Mouse (Mus musculus) regulatory T cell (primary cell): ENCODE data around the gene Fgfr2.

Experiments
- in situ Hi-C: fragments of 300-600 bp; cut with MboI, MseI; formaldehyde crosslinking; loops from one replicate; pipeline ENCODE4 v1.15.1; 2025; ENCODE audit warnings: high pct_unique_total_duplicates

Gene Fgfr2

DNA sequence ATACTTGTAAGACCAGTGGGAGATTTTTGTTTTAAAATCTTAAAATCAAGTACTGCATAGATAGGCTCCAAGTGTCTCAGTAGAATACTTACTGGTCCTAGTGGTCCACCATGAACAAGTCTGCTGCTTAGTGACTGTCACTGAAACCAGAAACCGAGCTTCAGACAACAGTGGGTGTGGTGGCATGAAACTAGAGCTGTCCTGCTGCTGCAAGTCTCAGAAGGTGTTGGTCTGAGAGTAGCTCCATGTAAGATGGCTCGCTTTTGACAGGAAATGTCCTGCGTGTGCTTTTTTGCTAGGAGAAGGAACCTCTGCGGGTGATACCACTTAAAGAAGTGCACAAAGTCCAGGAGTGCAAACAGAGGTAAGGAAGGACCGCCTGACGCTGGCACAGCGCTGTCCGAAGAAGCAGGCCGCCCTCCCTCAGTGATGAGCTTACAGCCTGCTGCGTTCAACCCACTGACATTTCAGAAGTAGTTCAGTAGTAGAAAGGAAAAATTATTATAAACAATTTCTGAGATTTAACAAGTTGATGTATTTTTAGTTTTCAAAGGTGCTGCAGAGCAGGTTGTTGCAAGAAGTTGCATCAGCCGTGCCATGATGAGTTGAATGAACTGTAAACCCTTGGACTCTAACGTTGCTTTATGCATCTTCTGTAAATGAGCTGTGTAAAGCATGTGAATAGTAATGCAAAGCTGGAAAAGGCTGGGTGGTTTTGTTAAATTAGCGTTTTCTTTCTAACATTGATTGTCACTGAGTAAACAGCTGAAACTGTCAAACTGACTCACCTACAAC lies 2218.4 kb downstream of the Fgfr2 start:
- in situ Hi-C loops, result no loop called here

DNA sequence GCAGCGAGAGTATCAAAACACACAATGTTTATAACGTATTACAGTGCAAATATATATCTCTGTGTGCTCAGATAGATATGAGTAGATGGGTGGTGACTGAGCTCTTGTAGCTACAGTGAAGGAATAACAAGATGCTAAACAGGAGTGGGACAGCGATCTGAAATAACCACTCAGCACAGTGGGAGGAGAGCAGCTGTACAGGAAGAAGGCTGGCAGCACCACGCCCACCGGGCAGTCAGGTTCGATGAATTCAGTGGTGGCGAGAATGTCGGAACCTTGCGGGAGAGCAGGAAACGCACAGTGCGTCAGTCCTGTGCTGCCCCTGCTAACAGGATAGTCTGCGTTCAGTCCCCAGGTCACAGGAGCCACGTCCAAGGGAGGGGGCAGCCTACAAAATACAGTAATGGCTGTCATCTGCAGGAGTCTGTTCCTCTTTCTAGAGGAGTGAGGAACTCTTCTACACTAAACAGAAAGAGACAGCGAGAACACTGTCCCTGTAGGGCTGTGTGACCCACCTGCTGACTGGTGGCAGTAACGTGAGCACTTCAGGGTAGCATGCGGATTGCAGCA lies 2219.6 kb downstream of the Fgfr2 start:
- in situ Hi-C loops, result no loop called here

DNA sequence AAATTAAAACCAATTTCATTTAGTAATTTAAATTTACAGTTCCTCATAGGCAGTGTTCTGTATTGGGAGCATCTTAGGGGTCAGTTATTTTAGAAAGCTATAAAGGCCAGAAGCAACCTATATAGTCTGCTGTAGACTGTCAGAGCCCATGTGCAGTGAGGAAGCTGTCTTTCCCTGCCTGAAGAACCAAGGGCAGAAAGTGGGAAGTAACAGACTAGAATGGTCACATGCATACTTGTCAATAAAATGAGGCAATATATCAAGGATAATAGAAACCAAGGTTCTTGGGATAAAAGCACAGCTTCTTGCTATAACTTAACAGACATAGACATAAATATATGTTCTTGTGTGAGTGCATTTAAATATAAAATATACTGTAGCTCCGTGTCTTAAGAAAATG lies 2220.2 kb downstream of the Fgfr2 start:
- in situ Hi-C loops, result no loop called here

DNA sequence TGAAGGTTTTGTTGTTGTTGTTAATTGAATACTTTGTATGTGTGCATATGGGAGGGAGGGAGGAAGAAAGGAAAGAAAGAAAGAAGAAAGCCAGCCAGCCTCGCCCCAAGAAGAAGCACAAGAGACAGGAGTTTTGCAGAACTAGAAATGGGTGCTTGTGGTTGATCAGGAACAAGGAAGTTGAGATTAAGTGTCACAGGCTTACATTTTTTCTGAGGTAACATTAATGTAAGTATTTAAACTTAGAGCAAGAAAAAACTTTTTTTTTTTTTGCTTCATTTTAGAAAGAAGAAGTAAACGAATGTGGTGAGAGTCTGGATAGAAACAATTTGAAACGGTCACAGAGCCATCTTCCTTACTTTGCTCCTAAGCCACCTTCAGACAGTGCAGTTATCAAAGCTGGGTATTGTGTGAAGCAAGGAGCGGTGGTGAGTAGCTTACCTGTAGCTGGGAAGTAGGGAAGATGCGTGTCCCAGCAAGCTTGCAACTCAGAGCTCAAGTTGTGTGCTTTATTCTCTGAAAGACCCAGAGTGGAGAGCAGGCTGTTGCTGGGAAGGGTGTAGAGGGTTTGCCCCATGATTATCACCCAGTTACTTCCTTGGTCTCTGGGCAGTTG lies 2222.8 kb downstream of the Fgfr2 start:
- in situ Hi-C loops, result no loop called here

DNA sequence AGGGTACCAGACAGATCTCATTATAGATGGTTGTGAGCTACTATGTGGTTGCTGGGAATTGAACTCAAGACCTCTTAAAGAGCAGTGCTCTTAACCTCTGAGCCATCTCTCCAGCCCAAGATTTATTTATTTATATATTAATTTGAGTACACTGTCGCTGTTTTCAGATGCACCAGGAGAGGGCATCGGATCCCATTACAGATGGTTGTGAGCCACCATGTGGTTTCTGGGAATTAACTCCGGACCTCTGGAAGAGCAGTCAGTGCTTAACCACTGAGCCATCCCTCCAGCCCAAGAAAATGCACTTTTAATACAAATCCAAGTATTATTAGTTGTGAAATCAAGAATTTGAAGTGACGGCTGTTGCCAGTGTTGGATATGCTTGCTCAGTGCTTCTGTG lies 2224.8 kb downstream of the Fgfr2 start:
- in situ Hi-C loops, result no loop called here

DNA sequence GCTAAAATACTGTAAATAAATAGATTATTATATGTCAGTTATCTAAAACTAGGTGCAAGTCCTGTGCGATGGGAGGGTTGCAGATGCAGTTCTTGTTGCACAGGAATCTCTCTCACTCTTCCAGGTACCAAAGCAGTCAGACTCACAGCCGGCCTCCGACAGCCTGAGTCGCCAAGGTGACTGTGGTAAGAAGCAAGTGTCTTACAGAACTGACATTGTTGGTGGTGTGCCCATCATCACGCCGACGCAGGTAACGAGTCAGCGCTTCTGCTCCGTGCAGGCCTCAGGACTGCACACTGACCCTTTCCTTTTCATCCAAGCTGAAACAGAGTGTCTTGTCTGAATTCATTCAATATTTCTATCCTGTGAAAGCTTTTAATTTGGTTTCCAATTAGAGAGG lies 2225.9 kb downstream of the Fgfr2 start:
- in situ Hi-C loops, result no loop called here

DNA sequence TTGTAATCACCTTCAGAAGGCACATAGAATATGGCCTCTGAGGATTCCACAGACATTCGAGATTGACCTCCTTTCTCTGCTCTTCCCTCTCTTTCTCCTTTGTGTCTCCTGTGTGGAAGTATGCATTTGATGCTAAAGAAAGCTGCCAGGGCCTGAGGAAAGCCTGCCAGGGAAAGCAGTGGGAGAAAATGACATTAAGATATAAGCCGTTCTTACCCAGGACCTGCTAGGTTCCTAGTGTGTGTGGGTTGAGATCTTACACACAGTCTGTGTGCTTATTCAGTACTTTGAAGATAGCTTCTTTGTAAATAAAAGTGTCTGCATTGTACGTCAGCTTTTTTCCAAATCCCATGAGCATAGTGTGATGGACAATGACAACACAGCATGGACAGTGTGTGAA lies 2227.1 kb downstream of the Fgfr2 start:
- in situ Hi-C loops, result no loop called here

DNA sequence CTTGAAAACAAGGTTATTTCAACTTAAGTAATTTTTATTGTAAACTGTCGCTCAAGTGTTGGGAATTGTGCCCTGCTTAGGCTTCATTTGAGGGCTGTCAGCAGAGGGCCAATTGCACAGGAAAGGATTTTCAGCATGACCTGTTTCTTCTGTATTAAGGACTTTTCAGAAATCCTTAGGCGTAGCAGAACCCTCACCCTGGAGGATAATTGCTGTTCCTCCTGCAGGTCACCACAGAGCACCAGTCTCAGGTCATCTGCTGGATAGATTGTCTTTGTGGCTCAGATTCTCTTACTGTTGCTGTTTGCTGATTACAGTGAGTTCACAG lies 2227.6 kb downstream of the Fgfr2 start:
- in situ Hi-C loops, result no loop called here

DNA sequence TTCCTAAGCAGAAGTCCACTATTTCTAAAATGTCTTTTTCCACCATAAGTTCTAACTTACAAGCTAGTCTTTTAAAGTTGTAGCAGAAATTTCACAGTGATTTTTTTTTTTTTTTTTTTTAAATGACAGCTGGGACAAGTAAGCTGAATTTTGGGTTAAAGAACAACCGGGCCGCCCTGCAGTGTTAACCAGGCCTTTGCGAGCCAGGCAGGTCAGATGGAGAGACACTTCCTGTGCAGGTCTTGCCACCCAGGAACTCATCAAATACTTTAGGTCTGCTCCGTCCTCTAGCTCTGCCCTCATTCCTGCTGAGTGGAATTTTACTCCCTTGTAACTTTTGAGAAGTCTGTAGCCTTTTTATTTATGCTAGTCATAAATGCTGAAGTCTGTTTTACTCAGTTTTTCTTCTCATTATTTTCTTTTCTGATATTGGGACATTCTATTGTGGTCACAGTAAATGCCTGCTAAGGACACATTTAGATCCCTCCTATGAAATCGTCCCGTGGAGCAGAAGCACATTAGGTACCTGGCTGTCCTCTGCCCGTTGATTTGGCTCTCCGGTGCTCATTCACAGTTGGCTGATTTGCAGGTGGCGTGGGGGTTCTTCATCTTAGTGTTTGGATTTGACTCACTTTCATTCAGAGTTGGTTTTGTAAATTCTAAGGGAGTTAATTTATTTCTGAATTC lies 2228.1 kb downstream of the Fgfr2 start:
- in situ Hi-C loops, result no loop called here

DNA sequence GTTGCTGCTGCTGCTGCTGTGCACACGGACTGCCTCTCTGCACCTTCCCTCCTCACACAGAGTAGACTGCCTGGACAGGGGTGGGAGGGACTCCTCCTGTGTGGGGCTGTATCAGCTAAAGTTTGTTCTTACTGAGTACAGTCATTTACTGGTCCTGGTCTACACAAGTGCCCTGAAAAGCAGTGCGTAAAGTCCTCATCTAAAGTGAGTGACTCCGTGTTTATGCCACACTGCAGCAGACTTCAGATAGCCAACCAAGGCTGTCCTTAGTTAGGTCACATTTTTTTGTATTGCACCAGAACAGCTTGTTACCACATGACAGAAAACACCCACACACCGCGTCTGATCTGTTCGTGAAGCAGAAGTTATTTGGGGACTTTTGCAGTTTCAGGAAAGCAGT lies 2230.2 kb downstream of the Fgfr2 start:
- in situ Hi-C loops, result no loop called here

DNA sequence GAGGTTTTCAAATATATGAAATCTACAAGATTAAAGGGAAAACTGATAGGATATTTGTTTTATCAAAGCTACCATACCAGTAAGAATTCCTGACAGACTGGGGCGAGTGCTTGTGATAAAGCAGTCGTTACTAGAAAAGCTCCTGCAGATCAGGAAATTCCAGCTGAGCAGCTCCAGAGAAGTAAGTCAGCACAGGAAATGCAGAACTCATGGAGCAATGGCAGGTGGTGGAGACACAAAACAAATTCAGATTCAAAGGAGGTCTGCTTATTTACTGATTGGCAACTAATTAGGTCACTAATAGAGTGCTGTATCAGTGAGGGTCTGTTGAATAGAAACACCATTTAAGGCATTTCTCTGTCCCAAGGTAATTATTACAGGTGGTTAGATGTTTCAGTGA lies 2232.3 kb downstream of the Fgfr2 start:
- in situ Hi-C loops, result no loop called here

DNA sequence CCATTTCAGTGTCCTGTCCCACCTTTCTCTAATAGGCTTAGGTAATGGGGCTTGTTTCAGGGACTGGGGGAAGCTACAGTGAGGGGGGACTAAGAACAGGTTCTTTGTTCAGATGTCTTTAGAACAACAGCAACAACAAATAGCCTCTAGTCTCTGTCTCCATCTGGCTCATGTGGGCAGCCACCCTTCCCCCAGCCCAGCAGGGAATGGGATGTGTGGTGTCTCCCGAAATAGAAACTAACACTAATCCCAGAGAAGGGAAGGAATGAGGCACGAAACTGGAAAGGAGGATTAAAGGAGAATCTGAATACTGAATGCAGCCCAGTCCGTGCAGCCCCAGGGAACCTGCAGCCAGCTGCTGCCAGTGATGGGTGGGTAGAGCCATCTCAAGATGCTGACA lies 2235.2 kb downstream of the Fgfr2 start:
- in situ Hi-C loops, result no loop called here

DNA sequence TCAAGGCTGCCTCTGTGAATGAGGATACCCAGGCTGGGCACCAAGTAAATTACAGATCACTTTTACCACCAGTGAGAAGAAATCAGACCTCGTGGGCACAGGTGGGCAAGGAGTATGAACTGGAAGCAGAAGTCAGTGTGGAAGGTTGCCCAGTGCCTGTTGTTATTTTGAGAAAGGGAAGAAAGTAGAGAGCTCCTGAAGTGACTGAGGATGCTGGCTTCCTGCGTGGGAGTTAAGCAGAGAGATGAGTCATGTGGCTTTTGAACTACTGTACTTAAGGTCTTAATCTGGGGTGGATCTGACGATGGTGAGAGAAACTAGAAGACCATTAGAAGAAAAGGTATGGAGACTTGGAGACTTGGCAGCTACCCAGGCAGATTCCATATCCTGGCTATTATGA lies 2236.9 kb downstream of the Fgfr2 start:
- in situ Hi-C loops, result no loop called here

DNA sequence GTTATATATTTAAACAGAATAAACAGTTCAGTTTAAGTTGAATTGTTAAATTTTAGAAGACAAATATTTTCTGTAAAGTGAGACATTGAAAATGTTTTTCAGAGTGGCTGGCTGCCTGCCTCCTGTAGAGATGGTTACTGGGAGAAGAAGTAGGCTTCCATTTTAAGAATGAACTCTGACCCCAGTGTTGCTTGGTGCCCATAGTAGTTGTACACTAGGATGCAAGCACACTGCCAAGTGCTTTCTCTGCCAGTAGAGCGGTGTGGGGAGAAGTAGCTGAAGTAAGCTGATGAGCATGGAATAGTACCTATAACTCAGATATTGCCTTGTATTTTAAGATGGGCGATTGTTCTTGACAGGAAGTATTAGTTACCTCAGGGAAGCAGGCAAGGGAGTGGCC lies 2239.0 kb downstream of the Fgfr2 start:
- in situ Hi-C loops, result no loop called here

DNA sequence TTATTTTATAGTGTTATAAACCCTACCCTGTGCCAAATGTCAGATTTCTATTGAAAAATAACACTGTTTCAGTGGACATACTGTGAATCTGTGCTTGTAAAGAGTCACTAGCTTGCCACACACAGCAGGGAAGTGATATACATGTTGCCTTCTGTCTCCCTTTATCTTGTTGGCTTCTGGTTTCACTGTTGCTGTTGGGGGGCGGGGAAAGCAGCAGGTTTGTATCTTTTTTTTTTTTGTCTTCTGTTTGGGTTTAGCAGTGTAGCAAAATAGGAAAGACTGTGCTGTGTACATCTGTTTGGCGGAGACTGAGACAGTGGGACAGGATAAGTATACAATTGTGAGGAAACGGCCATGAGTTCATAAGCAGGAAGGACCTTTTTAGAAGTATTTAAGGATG lies 2255.9 kb downstream of the Fgfr2 start:
- in situ Hi-C loops, result no loop called here

DNA sequence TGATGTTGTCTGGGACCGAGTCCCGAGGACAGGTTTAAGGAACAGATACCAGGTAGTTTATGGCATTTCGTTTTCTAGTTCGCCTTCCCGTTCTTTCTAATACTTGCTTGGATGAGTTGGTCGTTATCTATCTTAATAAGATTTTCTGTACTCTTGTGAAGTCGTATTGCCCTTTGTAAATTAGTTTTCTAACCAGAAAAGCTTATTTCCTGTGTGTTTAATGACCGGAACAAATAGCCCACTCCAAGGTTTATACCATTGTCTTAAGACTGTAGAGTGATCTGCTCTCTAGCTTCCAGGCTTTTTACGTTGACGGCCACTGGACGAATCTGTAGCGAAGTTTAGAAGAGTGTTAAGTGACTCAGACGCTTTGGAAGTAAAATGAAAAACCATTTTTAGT lies 2256.5 kb downstream of the Fgfr2 start:
- in situ Hi-C loops, result no loop called here

DNA sequence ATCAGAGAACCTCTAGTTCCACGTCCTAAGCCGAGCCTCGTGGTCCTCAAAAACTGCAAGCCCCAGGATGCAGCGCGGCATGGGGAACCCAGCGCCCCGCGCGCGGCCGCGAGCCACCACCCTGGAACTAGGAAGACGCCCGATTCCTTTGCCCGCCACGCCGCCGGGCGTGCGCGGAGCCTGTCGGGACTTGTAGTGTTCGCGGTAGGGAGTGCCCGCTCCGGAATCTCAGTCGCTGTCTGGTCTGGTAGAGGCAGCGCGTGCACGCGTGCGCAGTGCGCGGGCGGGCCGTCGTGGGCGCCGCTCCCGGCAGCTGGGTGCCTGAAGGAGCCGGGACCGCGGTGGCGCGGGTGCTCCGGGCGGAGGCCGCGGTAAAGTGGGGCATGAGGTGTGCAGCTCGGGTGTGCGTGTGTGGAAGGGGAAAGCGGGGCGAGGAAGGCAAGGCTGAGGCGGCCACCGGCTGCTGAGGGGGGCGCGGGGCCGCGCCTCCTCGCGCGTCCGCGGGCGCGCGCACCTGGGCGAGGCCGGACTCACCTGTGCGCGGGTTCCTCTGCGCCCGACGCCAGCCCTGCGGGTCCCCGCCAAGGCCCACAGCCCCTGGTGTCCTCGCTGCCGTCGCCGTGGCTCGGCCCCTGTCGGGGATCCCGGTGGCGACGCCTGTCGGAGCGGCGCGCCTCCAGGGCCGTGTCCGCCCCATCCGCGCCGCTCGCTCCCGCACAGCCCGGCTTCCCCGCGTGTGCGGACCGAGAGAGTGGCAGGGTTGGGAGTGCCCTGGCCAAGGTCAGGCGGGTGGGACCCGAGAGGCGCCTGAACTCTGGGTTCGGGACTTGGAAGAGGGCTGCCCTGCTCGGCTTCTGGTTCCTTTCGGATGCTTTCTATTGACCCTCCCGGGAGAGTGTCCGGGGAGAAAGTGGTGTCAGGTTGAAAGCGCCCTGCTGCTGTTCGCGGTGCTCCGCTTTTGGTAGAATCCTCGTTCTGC lies 2257.2 kb downstream of the Fgfr2 start, which contains the start of gene Plekha1:
Gene Plekha1, plus strand, starts transcription at position 144 of the 979 bp plus-strand sequence.
- in situ Hi-C loops, result no loop called here

DNA sequence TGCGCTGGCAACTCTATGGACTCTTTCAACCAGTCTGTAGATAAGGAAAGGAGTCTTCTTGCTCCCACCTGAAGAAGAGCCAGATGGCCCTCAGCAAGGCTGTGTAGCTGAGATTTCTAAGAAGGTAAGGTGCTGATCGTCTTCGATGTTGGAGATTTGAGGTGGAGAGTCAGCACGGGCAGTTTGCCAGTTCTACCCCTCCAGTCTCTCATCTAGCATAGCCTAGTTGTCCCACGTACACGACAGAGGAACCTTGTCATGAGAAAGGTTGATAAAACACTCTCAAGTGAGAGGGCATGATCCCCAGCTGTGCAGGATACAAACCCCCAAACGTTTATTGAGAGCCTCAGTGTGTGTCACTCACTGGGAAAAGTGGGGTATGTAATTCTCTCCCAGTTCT lies 2258.4 kb downstream of the Fgfr2 start:
- in situ Hi-C loops, result no loop called here

DNA sequence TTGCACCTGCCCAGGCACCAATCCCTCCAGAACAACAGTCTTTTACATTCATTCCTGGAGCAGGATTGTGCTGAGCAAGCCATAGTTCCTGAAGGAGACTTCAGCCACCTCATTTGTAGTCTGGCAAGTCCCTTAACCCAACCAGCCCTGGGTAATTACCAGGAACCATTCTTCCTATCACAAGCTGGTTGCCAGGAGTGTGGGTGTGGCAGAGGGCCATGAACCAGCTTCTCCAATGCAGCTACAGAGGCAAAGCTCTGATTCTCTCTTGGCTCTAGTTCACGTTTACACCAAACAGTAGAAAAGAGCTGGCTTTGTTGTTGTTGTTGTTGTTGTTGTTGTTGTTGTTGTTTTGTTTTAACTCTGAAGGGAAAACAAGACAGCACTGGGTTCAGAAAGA lies 2260.6 kb downstream of the Fgfr2 start:
- in situ Hi-C loops, result no loop called here

DNA sequence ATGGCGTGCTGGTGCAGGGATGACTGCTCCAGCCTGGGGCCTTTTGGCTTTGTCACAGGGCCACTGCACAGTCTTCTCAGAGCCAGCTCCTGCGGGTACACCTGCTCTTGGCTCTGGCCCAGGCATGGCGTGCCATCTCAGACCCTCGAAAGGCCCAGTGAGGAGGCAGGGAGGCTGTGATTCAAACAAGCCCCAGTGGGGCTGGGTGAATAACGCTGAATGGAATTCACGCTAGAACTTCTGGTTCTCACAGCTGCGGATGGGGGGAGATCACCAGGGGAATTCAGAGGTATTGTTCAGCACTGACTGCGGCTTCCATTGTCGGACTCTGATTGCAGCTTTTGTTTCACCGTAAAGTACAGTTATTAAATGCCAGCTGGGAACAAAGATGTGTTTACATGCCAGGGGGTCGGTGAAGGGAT lies 2262.4 kb downstream of the Fgfr2 start:
- in situ Hi-C loops, result no loop called here

DNA sequence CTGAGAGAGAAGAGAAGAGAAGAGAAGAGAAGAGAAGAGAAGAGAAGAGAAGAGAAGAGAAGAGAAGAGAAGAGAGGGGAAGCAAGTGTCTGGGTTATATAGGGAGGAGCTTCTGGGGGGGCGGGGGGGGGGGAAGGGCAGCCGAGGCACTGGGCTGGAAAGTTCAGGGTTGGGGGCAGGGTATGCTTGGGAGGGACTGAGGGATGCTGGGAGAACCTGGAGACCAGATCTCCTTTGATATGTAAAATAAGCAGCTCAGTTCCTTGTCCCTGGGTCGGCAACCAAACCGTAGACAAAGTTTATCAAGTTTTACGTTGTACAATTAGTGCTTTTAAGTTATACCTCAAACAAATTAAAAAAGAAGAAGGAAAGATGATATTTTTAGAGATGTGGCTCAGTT lies 2263.2 kb downstream of the Fgfr2 start:
- in situ Hi-C loops, result no loop called here

DNA sequence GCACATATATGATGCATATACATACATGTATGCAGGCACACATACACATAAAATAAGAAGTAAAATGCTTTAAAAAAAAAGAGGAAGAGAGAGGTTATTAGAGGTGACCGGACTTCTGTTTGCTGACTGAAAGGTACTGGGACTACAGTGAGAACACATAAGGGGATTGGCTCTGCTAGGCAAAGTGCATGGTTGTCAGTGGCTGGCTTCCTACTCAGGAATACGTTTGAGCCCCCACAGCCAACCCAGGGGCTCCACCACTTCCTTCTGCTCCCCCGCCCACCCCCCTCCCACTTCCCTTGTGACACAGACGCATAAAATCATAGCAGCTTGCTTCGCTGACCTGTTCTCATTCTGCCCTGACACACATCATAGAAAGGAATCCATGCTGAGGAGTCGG lies 2265.2 kb downstream of the Fgfr2 start:
- in situ Hi-C loops, result no loop called here
